25 mouse cellular contexts compared by ENCODE assay signal in genomic region chr5:136552832-136553231, GRCm38 (mm10). TPM values are rescaled to one million over a fixed set of nuclear protein-coding genes. Genes with fewer than 3 reads are reported as not detected.
DNase-seq lines count a peak whose midpoint lies in the region; ATAC-seq and TF ChIP-seq lines count a peak whose summit lies in the region.
"Had no signal": no experiment of that assay in that cellular context is flagged by ENCODE, and none has a peak within 500 bp of the region (broad histone marks: within the 10 kb centered on the region; RNA-seq: fewer than 3 reads in every experiment).

No protein-coding gene starts in this region.

- TF ChIP-seq CTCF in lung, postnatal 0 days (IDR thresholded peaks at IDR 0.05): no peak
- TF ChIP-seq CTCF in lung, adult 2 months (IDR thresholded peaks at IDR 0.05; ENCODE audit: insufficient read depth, low read length): no peak
- no peak for TF ChIP-seq CTCF in thymus, adult 2 months (IDR thresholded peaks at IDR 0.05; ENCODE audit: borderline replicate concordance, control insufficient read depth, extremely low read depth, insufficient read depth, low read length, poor library complexity)
- TF ChIP-seq CTCF in left cerebral cortex, adult 2 months (IDR thresholded peaks at IDR 0.05): no peak

- no peak for TF ChIP-seq POLR2A in lung, adult 2 months (IDR thresholded peaks at IDR 0.05; ENCODE audit: borderline replicate concordance, extremely low read depth, low read depth, low read length)
- no peak for TF ChIP-seq POLR2A in thymus, adult 2 months (IDR thresholded peaks at IDR 0.05; ENCODE audit: control insufficient read depth, extremely low read depth, insufficient read depth, low read length, poor library complexity)

- no peaks in the 10 kb centered on the region for H3K9me3 ChIP-seq in lung, postnatal 0 days (ENCODE audit: low read length)
- H3K9me3 ChIP-seq: forebrain, embryonic 10.5 days; forebrain, embryonic 13.5 days; G1E; hindbrain, embryonic 10.5 days had no signal

- peak; percentile 29 for DNase-seq in lung, postnatal 0 days (ENCODE audit: low spot score)
- DNase-seq in lung, adult 2 months: no peak
- DNase-seq in thymus, adult 2 months: no peak
- no peak for DNase-seq in thymus, postnatal 10 days (ENCODE audit: low spot score in 2 of 2)
- DNase-seq in left cerebral cortex, adult 2 months (ENCODE audit: extremely low spot score in 1 of 2, low spot score in 2 of 2): no peak
- DNase-seq: adrenal gland, postnatal 10 days; adrenal gland, postnatal 36 days; B cell, adult 2 months; cerebellum, adult 18-20 months; cerebellum, adult 9-10 months; cerebellum, postnatal 14 days; gastrocnemius, postnatal 10 days; gastrocnemius, postnatal 36 days; heart, adult 11 months had no signal

- H3K4me3 ChIP-seq in lung, postnatal 0 days (ENCODE audit: low read depth, low read length): no peak overlapping the region
- H3K4me3 ChIP-seq in lung, adult 2 months (replicated peaks; ENCODE audit: extremely low read depth, low read depth, low read length): no peak overlapping the region
- H3K4me3 ChIP-seq in thymus, adult 2 months (ENCODE audit: control insufficient read depth, insufficient read depth, low read length): no peak overlapping the region
- no peak overlapping the region for H3K4me3 ChIP-seq in left cerebral cortex, adult 2 months
- H3K4me3 ChIP-seq: forebrain, embryonic 10.5 days; forebrain, embryonic 13.5 days; hindbrain, embryonic 10.5 days had no signal

- H3K4me2 ChIP-seq in lung, postnatal 0 days (replicated peaks; ENCODE audit: low read depth, low read length): no peak overlapping the region
- H3K4me2 ChIP-seq: forebrain, embryonic 13.5 days; heart, embryonic 11.5 days; hindbrain, embryonic 14.5 days had no signal

- H3K27ac ChIP-seq in lung, postnatal 0 days (ENCODE audit: low read length): peak overlapping the region; percentile 12; the same call in 1 of the 2 replicates
- peak overlapping the region; percentile 57 for H3K27ac ChIP-seq in thymus, adult 2 months (ENCODE audit: control insufficient read depth, insufficient read depth, low read length)
- no peak overlapping the region for H3K27ac ChIP-seq in left cerebral cortex, adult 2 months
- H3K27ac ChIP-seq: forebrain, embryonic 10.5 days; forebrain, embryonic 13.5 days; hindbrain, embryonic 10.5 days; hindbrain, embryonic 14.5 days; hindbrain, postnatal 0 days had no signal

- ATAC-seq in lung, postnatal 0 days: no peak
- peak; percentile 46 to 61; a peak in 3 of 4 replicates for ATAC-seq in hematopoietic stem cell, adult 5-6 weeks (replicated peaks in 1 of 2; ENCODE audit: insufficient read depth in 1 of 2, low FRiP score in 2 of 2, low TSS enrichment in 1 of 2, low read depth in 1 of 2, poor library complexity in 2 of 2, severe bottlenecking in 2 of 2)
- ATAC-seq: forebrain, embryonic 13.5 days; forebrain, embryonic 16.5 days; hindbrain, postnatal 0 days; Patski had no signal

- intact Hi-C loops in left cerebral cortex, adult 2 months (cut with DNase I): no loop called here

- no peaks in the 10 kb centered on the region for H3K36me3 ChIP-seq in lung, postnatal 0 days (ENCODE audit: insufficient read depth, low read length)
- no peaks in the 10 kb centered on the region for H3K36me3 ChIP-seq in thymus, adult 2 months (ENCODE audit: control insufficient read depth, insufficient read depth, low read length)
- H3K36me3 ChIP-seq: G1E had no signal

- TF ChIP-seq EP300 in lung, postnatal 0 days (IDR thresholded peaks at IDR 0.05): no peak

- no peaks in the 10 kb centered on the region for H3K27me3 ChIP-seq in lung, postnatal 0 days (replicated peaks; ENCODE audit: insufficient read depth, low read length)
- H3K27me3 ChIP-seq in thymus, adult 2 months (ENCODE audit: control insufficient read depth, insufficient read depth, low read length): no peaks in the 10 kb centered on the region
- H3K27me3 ChIP-seq: CH12.LX; forebrain, embryonic 13.5 days; Patski had no signal

- no peak overlapping the region for H3K9ac ChIP-seq in lung, postnatal 0 days (replicated peaks; ENCODE audit: low read depth)
- H3K9ac ChIP-seq: forebrain, embryonic 13.5 days; hindbrain, embryonic 14.5 days had no signal

- H3K4me1 ChIP-seq in lung, postnatal 0 days (ENCODE audit: insufficient read depth, low read depth, low read length): peaks cover 40% of the 10 kb centered on the region
- H3K4me1 ChIP-seq in lung, adult 2 months (ENCODE audit: control insufficient read depth, insufficient read depth, low read length): peaks cover 18% of the 10 kb centered on the region; the same call in 1 of the 2 replicates
- peaks cover 59% of the 10 kb centered on the region for H3K4me1 ChIP-seq in thymus, adult 2 months (replicated peaks; ENCODE audit: control insufficient read depth, insufficient read depth, low read length)

RNA-seq across cellular contexts. Expression of gene Cux1, which starts 14.5 kb away (rescaled TPM):
- 68.5 and 74.0 TPM in 2 replicates for polyA plus RNA-seq in lung, postnatal 0 days (2015; fragmentation: Nextera tagmentation; extraction: Ambion mirVana)
- polyA plus RNA-seq in lung, adult 2 months (2012; rRNA removed): 45.9 and 46.6 TPM in 2 replicates
- 164 and 205 TPM in 2 replicates for polyA plus RNA-seq in thymus, adult 2 months (2012; rRNA removed)
- total RNA-seq in hematopoietic stem cell, adult 5-6 weeks (2017): 171 and 172 TPM in 2 replicates
- total RNA-seq in left cerebral cortex, adult 2 months (2021): 100 to 1,000 TPM; 107 to 117 TPM
